Mouse (Mus musculus): ENCODE results near the gene Atp6ap1l.

GRCm38 (mm10) chr13:90933256-90933655 is 28.1 kb upstream of the Atp6ap1l start:
- TF ChIP-seq GATA1 (IDR thresholded peaks at IDR 0.05; ENCODE audit: borderline replicate concordance, low read length), result no peak
- TF ChIP-seq FLI1 (IDR thresholded peaks at IDR 0.05; ENCODE audit: low read length), result no peak

Data from megakaryocyte, embryonic 14.5 days (primary cell).